Mouse (Mus musculus): Measurements from ENCODE around the gene Yae1d1. TPM values are rescaled to one million over a fixed set of nuclear protein-coding genes. Genes with fewer than 3 reads are reported as not detected.

Gene Yae1d1
- polyA plus RNA-seq, 1 experiment = 3.3 TPM

- peak within 1 kb of the TSS; percentile 87 for H3K27ac ChIP-seq (ENCODE audit: control insufficient read depth, insufficient read depth, low read depth, low read length, poor library complexity)
- no peak for TF ChIP-seq CTCF (IDR thresholded peaks at IDR 0.05; ENCODE audit: control insufficient read depth, insufficient read depth, low read length)
- peak; percentile 75; the same call in 1 of the 2 replicates for TF ChIP-seq POLR2A (IDR thresholded peaks at IDR 0.05; ENCODE audit: borderline replicate concordance, control insufficient read depth, low read depth, low read length)
- H3K4me1 ChIP-seq (ENCODE audit: control insufficient read depth, insufficient read depth, low read length) = no peaks in the 10 kb centered on the region; the same call in 1 of the 2 replicates
- WGBS = 8% methylated on average over 69 of the region's 69 CpGs
- peak within 1 kb of the TSS; percentile 75 for H3K4me3 ChIP-seq (replicated peaks; ENCODE audit: control insufficient read depth, low read depth, low read length)
Measured at GRCm38 (mm10) chr13:17944078-17944917, 48.9 kb downstream of the Yae1d1 start, which contains the start of gene Rala. Rala (minus strand) TSS chr13:17944239.

- TF ChIP-seq CTCF (IDR thresholded peaks at IDR 0.05; ENCODE audit: control insufficient read depth, insufficient read depth, low read length) = no peak
- no peak for TF ChIP-seq POLR2A (IDR thresholded peaks at IDR 0.05; ENCODE audit: borderline replicate concordance, control insufficient read depth, low read depth, low read length)
- Histone ChIP-seq H3K4me3 (replicated peaks; ENCODE audit: control insufficient read depth, low read depth, low read length) (peak overlapping the region; percentile 75), H3K4me1 (ENCODE audit: control insufficient read depth, insufficient read depth, low read length) (no peaks in the 10 kb centered on the region; the same call in 1 of the 2 replicates), H3K27ac (ENCODE audit: control insufficient read depth, insufficient read depth, low read depth, low read length, poor library complexity) (peak overlapping the region; percentile 87)
- WGBS = 1% methylated on average over 65 of the region's 70 CpGs
Measured at GRCm38 (mm10) chr13:17943306-17944077, 49.7 kb downstream of the Yae1d1 start.

- TF ChIP-seq POLR2A (IDR thresholded peaks at IDR 0.05; ENCODE audit: borderline replicate concordance, control insufficient read depth, low read depth, low read length) (no peak), CTCF (IDR thresholded peaks at IDR 0.05; ENCODE audit: control insufficient read depth, insufficient read depth, low read length) (no peak)
- Histone ChIP-seq H3K4me1 (ENCODE audit: control insufficient read depth, insufficient read depth, low read length) (no peaks in the 10 kb centered on the region; the same call in 1 of the 2 replicates), H3K4me3 (replicated peaks; ENCODE audit: control insufficient read depth, low read depth, low read length) (no peak overlapping the region), H3K27ac (ENCODE audit: control insufficient read depth, insufficient read depth, low read depth, low read length, poor library complexity) (no peak overlapping the region)
- 48% methylated on average over 6 of the region's 6 CpGs for WGBS
Measured at GRCm38 (mm10) chr13:17942338-17942737, 50.8 kb downstream of the Yae1d1 start.

Other genes starting within 250 kb of the Yae1d1 start
- 12.4 and 15.5 TPM in 2 replicates for gene Cdk13, start 188.3 kb downstream of the Yae1d1 start, polyA plus RNA-seq (2011; ENCODE audit: insufficient read depth, insufficient read length, low replicate concordance, missing spikeins)
- gene Rala, start 49.1 kb downstream of the Yae1d1 start, polyA plus RNA-seq (2011; ENCODE audit: insufficient read depth, insufficient read length, low replicate concordance, missing spikeins) = 8.8 and 19.0 TPM in 2 replicates

Data from bone marrow, adult 2 months (tissue).